Mouse (Mus musculus) bone marrow macrophage, adult 2 months (primary cell): Measurements from ENCODE around the gene Clic5. TPM values are rescaled to one million over a fixed set of nuclear protein-coding genes. Genes with fewer than 3 reads are reported as not detected.
"Not testable (repeated sequence)": the region's sequence is repeated elsewhere in the genome, so short reads cannot be mapped to it uniquely, and the experiment has no call there.

Source experiments
- H3K27ac ChIP-seq: 2 replicates; pipeline ENCODE4 v1.5.1; 2012; ENCODE audit warnings: low read depth, low read length; ENCODE audit not compliant: insufficient read depth
- H3K4me1 ChIP-seq: 2 replicates; pipeline ENCODE4 v1.6.1; 2012; ENCODE audit warnings: low read length; ENCODE audit not compliant: control insufficient read depth, insufficient read depth
- H3K4me3 ChIP-seq: 2 replicates; pipeline ENCODE4 v1.5.1; 2012; ENCODE audit warnings: mild to moderate bottlenecking, low read length, moderate library complexity; ENCODE audit not compliant: insufficient read depth
- CTCF ChIP-seq: IDR thresholded peaks from 2 replicates; pipeline ENCODE4 v1.5.1; 2012; ENCODE audit warnings: low read depth, mild to moderate bottlenecking, low read length, moderate library complexity
- POLR2A ChIP-seq: IDR thresholded peaks from 2 replicates; pipeline ENCODE4 v1.6.1; 2012; ENCODE audit warnings: mild to moderate bottlenecking, low read depth, low read length, borderline replicate concordance
- polyA plus RNA-seq: library from polyadenylated mRNA; stranded (reverse); fragments of >200 nt; gene quantifications from 2 replicates; pipeline ENCODE4 v1.2.4, GENCODE M21; 2012; ENCODE audit not compliant: missing spikeins, insufficient read depth, insufficient read length

Gene Clic5
- polyA plus RNA-seq, 1 experiment: 0.12 TPM

DNA sequence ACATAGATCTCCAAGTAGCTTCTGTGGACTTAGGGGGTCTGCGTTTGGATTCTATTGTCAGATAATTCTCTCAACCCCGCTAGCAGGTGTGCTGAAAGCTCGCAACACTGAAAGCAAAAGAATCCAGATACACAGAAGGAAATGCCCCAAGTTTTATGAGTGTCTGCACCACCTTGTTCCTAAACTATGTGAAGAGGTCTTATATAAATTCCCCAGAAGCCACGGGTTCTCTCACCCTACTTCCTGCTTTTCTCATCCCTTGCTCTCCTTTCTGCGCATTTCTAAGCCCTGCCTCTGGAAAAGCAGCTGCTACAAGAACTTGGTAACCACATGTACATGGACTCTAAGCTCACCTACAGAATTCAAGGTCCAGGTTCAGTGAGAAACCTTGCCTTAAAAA is 25.4 kb upstream of the Clic5 start:
- TF ChIP-seq CTCF: no peak
- TF ChIP-seq POLR2A: no peak
- Histone ChIP-seq H3K27ac (no peak overlapping the region), H3K4me1 (peaks cover 5% of the 10 kb centered on the region), H3K4me3 (no peak overlapping the region)

DNA sequence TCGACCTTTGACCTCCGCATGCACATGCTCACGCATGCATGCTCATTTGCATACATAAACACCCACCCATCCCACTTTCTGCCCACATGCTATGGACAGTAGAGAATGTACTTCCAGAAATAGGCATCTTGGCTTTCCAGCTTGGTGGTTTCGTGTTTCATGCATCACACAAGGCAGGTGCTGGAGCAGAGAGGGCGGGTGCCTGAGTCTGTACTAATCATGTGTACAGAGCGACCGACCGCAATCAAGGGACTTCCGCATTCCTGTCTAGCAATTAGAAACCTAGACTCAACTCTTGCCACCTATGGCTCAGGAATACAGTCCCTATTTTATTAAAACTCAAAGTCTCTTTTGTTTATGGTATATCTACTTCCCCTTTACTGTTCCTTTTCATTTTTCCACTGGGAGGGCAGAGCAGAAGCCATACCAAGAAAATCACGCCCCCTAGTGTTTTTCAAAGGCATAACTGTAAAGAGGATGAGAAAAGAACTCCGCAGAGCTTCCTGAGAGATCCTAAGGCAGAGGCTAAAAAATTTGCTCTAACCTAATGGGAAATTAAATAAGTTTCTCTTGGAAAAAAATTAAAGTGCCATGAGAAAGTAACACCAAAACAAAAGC is 22.5 kb upstream of the Clic5 start:
- H3K4me3 ChIP-seq: no peak overlapping the region
- no peak overlapping the region for H3K27ac ChIP-seq
- TF ChIP-seq CTCF (no peak), POLR2A (no peak)
- peaks cover 8% of the 10 kb centered on the region for H3K4me1 ChIP-seq

DNA sequence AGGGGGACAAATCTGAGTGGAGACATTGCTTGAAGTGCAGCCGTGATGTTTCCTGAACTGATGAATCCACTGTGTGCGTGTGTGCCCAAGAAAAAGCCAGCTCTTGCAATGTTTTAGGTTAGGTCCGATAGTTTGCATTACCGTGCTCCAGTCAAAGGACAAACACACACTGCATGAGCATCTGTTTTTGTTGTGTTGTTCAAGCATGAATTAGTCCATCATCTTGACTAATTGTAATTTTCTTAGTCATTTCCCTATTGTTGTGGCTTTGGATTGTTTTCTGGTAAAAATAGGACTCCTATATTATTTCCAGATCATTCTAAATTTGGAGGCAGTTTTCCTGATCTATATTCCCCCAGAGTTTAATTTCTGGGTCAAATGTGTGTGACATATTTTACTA is 18.7 kb upstream of the Clic5 start:
- Histone ChIP-seq H3K27ac (no peak overlapping the region), H3K4me1 (peaks cover 8% of the 10 kb centered on the region), H3K4me3 (no peak overlapping the region)
- TF ChIP-seq POLR2A (no peak), CTCF (no peak)

DNA sequence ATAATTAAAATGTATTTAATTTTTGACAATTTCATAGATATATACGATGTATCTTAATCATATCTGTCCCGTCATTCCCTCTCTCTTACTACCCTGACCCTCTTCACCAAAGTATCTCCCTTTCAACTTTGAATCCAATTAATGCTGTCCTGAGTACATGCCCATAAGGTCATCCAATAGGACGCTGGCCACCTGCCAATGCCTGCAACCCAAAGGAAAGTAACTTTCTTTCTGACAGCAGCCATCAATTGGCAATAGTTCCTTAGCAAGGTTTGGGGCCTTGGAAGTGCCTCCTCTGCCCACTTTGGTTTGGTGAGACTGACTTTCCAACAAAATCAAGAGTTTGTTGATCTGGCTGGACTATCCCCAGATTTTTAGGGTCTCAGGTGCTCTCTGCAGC is 18.1 kb upstream of the Clic5 start:
- H3K27ac ChIP-seq: no peak overlapping the region
- TF ChIP-seq POLR2A (no peak), CTCF (no peak)
- peaks cover 8% of the 10 kb centered on the region for H3K4me1 ChIP-seq
- H3K4me3 ChIP-seq: no peak overlapping the region

DNA sequence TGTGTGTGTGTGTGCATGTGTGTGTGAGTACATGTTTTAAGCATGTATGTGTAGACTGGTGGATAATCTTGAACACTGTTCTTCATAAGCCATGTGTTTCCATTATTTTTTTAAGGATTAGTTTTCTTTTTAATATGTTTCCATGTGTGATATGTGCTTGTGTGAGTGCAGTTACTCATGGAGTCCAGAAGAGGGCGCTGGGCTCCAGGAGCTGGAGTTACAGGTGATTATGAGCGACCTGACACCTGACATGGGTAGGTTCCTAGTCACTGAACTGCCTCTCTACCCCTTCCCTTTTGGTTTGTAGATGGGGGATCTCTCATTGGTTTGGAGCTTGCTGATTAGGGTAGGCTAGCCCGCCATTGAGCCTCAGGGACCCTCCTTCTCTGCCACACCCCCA is 16.5 kb upstream of the Clic5 start:
- no peak for TF ChIP-seq POLR2A
- no peak for TF ChIP-seq CTCF
- H3K4me1 ChIP-seq: peaks cover 8% of the 10 kb centered on the region
- no peak overlapping the region for H3K27ac ChIP-seq
- no peak overlapping the region for H3K4me3 ChIP-seq

DNA sequence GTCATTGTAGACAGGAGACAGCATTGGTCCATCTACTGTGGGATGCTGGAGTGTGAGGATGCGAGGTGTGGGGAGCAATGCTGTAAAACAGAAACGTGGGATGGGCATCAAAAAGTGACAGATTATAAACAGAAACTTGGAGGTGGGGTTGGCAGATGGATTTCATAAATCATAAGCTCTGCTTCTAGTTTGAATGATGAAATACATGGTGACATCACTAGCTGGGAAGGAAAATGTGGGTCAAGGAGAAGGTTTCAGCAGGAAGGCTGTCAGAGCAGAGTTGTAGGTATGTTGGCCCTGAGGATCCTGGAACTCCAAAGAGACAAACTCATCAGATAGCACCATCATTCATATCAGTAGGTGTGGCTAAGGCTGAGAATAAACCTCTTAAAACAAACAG is 15.0 kb upstream of the Clic5 start:
- Histone ChIP-seq H3K27ac (no peak overlapping the region), H3K4me3 (no peak overlapping the region), H3K4me1 (peaks cover 8% of the 10 kb centered on the region)
- TF ChIP-seq POLR2A: no peak
- no peak for TF ChIP-seq CTCF

DNA sequence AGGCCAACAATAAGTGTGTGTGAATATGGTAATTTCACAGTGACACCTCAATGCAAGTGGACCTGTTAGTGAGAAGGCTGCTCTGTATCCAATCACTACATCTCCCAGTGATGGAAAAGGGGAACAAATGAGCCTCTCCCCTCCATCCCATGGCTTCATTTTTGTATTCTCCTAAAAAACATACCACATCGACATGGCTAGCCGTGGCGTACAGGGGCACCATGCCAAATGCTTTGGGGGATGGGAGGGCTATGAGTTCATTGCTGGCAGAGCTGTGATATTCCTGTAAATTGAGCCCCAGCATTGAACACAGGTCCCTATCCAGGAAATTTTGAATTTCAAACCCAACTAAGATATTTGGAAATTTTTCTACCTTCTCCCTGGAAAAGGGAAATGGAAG is 11.1 kb upstream of the Clic5 start:
- no peak overlapping the region for H3K27ac ChIP-seq
- no peak overlapping the region for H3K4me3 ChIP-seq
- no peaks in the 10 kb centered on the region for H3K4me1 ChIP-seq
- no peak for TF ChIP-seq POLR2A
- no peak for TF ChIP-seq CTCF

DNA sequence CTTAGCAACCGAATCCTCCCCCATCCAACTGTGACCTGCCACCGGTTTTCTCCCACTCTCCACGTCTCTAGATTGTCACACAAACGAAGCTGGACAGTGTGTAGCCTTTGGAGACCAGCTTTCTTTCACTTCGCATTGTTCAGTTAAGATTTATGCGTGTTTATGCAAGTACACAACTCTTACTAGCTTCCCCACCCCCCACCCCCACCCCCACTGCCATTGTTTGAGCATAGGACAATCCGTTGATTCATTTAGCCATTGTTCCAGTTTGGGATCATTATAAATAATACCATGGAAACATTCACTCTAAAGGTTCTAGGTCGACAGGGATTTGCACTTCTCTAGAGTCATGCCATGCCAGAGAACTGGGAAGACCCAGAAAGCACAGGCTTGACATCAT is 7.0 kb upstream of the Clic5 start:
- Histone ChIP-seq H3K27ac (no peak overlapping the region), H3K4me3 (no peak overlapping the region), H3K4me1 (no peaks in the 10 kb centered on the region)
- TF ChIP-seq POLR2A (no peak), CTCF (no peak)

DNA sequence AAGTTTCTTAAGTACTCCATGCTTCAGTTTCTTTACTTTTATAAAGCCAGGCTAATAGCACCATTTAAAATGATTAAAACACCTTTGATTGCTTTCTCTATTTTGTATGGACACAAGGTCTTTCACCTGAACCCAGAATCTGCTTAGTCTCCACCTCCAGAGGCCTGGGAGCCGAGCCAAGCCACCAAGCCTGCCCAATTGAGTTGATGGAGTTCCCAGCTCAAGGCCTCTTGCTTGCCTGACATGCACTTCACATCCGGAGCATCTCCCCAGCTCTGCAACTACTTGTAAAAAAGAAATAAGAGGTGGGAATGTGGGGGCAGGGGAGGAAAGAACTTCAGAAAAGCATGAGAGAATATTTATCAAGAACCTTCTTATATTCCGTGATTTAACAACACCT is 1.5 kb upstream of the Clic5 start:
- Histone ChIP-seq H3K27ac (no peak overlapping the region), H3K4me3 (no peak overlapping the region), H3K4me1 (peaks cover 4% of the 10 kb centered on the region; the same call in 1 of the 2 replicates)
- TF ChIP-seq CTCF (no peak), POLR2A (no peak)

DNA sequence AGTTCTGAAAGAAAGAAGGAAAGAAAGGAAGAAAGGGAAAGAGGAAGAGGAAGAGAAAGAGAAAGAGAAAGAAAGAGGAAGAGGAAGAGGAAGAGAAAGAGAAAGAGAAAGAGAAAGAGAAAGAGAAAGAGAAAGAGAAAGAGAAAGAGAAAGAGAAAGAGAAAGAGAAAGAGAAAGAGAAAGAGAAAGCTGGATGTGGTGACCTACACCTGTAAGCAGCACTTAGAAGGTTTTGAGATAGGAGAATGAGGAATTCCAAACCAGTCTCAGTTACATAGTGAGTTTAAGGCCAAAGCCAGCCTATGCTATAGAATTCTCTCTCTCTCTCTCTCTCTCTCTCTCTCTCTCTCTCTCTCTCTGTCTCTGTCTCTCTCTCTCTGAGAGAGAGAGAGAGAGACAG is 847 bp upstream of the Clic5 start:
- H3K4me1 ChIP-seq, H3K4me3 ChIP-seq, H3K27ac ChIP-seq: not testable (repeated sequence)

DNA sequence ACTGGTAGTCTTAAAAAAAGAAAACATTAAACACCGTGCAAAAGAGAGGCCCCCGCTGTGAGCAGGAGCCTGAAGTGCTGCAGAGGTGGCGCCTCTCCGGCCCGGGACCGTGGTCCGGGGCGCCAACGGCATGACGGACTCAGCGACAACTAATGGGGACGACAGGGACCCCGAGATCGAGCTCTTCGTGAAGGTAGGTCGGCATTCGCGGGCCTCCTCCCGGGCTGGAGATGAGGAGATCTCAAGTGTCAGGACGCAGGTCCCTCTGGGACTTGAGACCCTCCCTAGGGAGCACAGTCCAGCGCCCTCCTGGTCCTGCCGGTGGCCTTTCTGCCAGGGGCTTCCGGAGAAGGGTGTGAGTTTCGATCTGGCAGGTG is 373 bp downstream of the Clic5 start:
- Histone ChIP-seq H3K27ac (no peak overlapping the region), H3K4me3 (peak overlapping the region; percentile 30), H3K4me1 (peaks cover 14% of the 10 kb centered on the region)
- TF ChIP-seq CTCF (no peak), POLR2A (no peak)

DNA sequence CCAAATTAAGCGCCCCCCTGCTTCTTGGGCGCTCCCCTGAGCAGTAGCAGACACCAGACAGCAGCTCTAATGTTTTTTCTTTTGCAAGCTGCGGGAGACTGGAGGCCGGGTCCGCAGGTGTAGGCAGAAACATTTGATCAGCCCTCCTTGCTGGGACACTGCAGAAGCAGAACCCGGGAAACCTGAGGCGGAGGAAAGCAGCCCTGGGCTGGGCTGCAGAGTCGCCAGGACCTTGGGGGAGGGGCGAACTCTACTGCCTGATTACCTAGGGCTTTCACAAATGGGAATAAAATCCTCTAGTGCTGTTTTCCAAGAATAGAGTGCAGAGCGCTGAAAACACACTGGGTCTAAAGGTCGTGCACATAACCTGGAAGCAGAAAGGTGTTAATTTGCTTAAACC is 1.3 kb downstream of the Clic5 start:
- TF ChIP-seq CTCF: no peak
- H3K27ac ChIP-seq: no peak overlapping the region
- H3K4me3 ChIP-seq: no peak overlapping the region
- H3K4me1 ChIP-seq: peaks cover 14% of the 10 kb centered on the region
